Mouse (Mus musculus): ENCODE results near the gene Arhgef28. TPM values are rescaled to one million over a fixed set of nuclear protein-coding genes. Genes with fewer than 3 reads are reported as not detected.

The Arhgef28 gene
- 0.05 TPM for polyA plus RNA-seq (2017; shearing (Covaris generic))

GRCm38 (mm10) chr13:98205771-98206545 lies at the start of gene Arhgef28:
TSS of gene Arhgef28 (minus strand) at chr13:98206439.

Other genes starting within 250 kb of the Arhgef28 start
- 42.2 TPM for gene Utp15, start 56.6 kb upstream of the Arhgef28 start, polyA plus RNA-seq (2017; shearing (Covaris generic))
- gene Ankra2, start 56.6 kb upstream of the Arhgef28 start, polyA plus RNA-seq (2017; shearing (Covaris generic)) = 59.2 TPM
- not detected for gene Gm21976, start 73.4 kb upstream of the Arhgef28 start, polyA plus RNA-seq (2017; shearing (Covaris generic))
- 586 TPM for gene Btf3, start 110.6 kb upstream of the Arhgef28 start, polyA plus RNA-seq (2017; shearing (Covaris generic))
- 0.04 TPM for gene Foxd1, start 147.8 kb upstream of the Arhgef28 start, polyA plus RNA-seq (2017; shearing (Covaris generic))

Data from CD4-positive, CD25-positive, alpha-beta regulatory T cell (primary cell).